22 mouse cellular contexts compared by ENCODE assay signal in the genomic region with DNA sequence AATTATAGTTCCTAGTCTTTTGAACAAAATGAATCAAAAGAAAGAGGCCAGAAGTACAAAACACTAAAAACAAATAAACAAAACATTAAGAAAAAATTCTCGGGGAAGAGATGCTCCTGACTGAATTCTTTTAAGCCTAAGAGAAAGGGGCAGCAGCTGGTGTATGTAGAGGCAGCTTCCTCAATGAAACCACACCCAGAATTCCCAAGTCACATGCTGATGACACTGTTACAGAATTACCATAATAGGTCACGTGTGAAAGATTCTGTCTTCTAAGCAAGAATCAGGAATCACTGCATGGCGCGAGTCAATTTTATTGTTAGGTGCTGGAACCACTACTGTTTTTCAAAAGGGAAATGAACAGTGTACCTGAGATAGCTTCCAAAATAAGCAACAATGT.
"Had no signal": no experiment of that assay in that cellular context is flagged by ENCODE, and none has a peak within 500 bp of the region (broad histone marks: within the 10 kb centered on the region; RNA-seq: fewer than 3 reads in every experiment).

No protein-coding gene starts in this region.

- H3K9me3 ChIP-seq: kidney, embryonic 15.5 days; liver, embryonic 12.5 days; liver, embryonic 15.5 days; lung, embryonic 15.5 days; megakaryocyte, embryonic 14.5 days; midbrain, embryonic 10.5 days; midbrain, embryonic 13.5 days; neural tube, embryonic 13.5 days had no signal

- H3K4me1 ChIP-seq: kidney, embryonic 15.5 days; liver, embryonic 12.5 days; liver, embryonic 15.5 days; lung, embryonic 15.5 days; megakaryocyte, embryonic 14.5 days had no signal

- DNase-seq: kidney, adult 2 months; kidney, postnatal 10 days; kidney, postnatal 36 days; layer of hippocampus, adult 9-11 months; lung, adult 18-20 months; lung, postnatal 10 days; lung, postnatal 36 days; retina, postnatal 1 day; thymus, adult 2 months; thymus, postnatal 14 days; thymus, postnatal 4 days had no signal

- H3K36me3 ChIP-seq: liver, embryonic 12.5 days; liver, embryonic 15.5 days; lung, embryonic 15.5 days; midbrain, embryonic 13.5 days; neural tube, embryonic 13.5 days had no signal

- ATAC-seq: liver, embryonic 12.5 days; midbrain, embryonic 13.5 days; midbrain, embryonic 16.5 days had no signal

- H3K27me3 ChIP-seq: kidney, embryonic 15.5 days; liver, embryonic 12.5 days; liver, embryonic 15.5 days; lung, embryonic 15.5 days; megakaryocyte, embryonic 14.5 days; midbrain, embryonic 13.5 days; neural tube, embryonic 13.5 days had no signal

- H3K9ac ChIP-seq: kidney, embryonic 15.5 days; liver, embryonic 12.5 days; liver, embryonic 15.5 days; lung, embryonic 15.5 days; midbrain, embryonic 13.5 days; neural tube, embryonic 13.5 days had no signal

- H3K4me3 ChIP-seq: kidney, embryonic 15.5 days; left cerebral cortex, adult 2 months; liver, embryonic 12.5 days; liver, embryonic 15.5 days; lung, embryonic 15.5 days; megakaryocyte, embryonic 14.5 days; midbrain, embryonic 10.5 days; midbrain, embryonic 13.5 days; myocyte; neural tube, embryonic 13.5 days had no signal

- H3K27ac ChIP-seq: kidney, embryonic 15.5 days; left cerebral cortex, adult 2 months; liver, embryonic 12.5 days; liver, embryonic 15.5 days; lung, embryonic 15.5 days; midbrain, embryonic 10.5 days; midbrain, embryonic 13.5 days; neural tube, embryonic 13.5 days had no signal

- H3K4me2 ChIP-seq: kidney, embryonic 15.5 days; liver, embryonic 12.5 days; liver, embryonic 15.5 days; lung, embryonic 15.5 days; midbrain, embryonic 13.5 days; neural tube, embryonic 13.5 days had no signal
